Mouse (Mus musculus) brain, embryonic 14.5 days (tissue): ENCODE results near the gene Bloc1s3.

Experiments used
- CTCF ChIP-seq: fragments of 200-500 bp; IDR thresholded peaks from 2 replicates; pipeline ENCODE4 v1.5.1; 2012; ENCODE audit warnings: inconsistent platforms, mild to moderate bottlenecking, moderate library complexity, borderline replicate concordance; ENCODE audit not compliant: insufficient read depth, insufficient read length; ENCODE audit errors: extremely low read depth
- POLR2A ChIP-seq: fragments of 200-500 bp; IDR thresholded peaks from 2 replicates; pipeline ENCODE4 v1.6.1; 2012; ENCODE audit warnings: mild to moderate bottlenecking, inconsistent platforms, borderline replicate concordance; ENCODE audit not compliant: poor library complexity, insufficient read depth, insufficient read length, severe bottlenecking; ENCODE audit errors: extremely low read depth

GRCm38 (mm10) chr7:19508924-19509568, 879 bp upstream of the Bloc1s3 start:
- TF ChIP-seq CTCF (no peak), POLR2A (no peak)
